Mouse (Mus musculus) MN1 (cell line): ENCODE results near the gene Vars2.

Source experiments
- DNase-seq: peaks from one replicate; pipeline ENCODE4 v3.0.0-alpha.2; 2016; ENCODE audit warnings: low spot score

Vars2 gene

GRCm38 (mm10) chr17:35667334-35668065, at the start of gene Vars2:
Gene Vars2 (minus strand): TSS chr17:35667592.
- DNase-seq: peak; percentile 97

GRCm38 (mm10) chr17:35717080-35717479, 49.7 kb upstream of the Vars2 start:
- no peak for DNase-seq

GRCm38 (mm10) chr17:35716114-35716513, 48.7 kb upstream of the Vars2 start:
- no peak for DNase-seq

DNA sequence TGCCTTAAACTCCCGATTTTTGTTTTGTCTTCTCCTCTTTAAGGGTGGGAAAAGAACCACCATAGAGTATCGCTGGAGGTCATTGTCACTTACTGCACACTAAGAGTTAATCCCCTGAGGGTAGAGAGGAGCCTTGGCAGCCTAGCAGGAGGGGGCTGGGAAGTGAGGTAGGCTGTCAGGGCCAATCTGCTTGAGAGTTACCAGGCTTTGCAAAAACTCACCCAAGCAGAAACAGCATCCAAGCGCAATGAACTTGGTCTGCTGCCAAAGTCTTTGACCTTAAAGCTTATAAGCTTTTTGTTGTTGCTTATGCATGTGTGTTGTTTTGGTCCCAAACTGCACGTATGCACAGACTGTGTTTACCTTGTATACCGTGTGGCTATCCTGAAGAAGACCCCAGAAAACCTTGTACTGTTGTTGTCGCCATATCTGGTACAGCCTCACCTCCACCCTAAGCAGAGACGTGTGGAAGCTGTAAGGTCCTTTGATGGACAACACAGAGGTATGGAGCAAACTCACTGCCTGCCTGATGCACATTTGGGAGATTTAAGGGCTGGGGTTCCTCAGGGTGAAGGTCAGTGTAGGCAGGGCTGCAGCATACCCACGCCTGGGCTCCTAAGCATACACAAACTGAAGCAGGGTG, 43.4 kb upstream of the Vars2 start:
- DNase-seq: peak; percentile 90

DNA sequence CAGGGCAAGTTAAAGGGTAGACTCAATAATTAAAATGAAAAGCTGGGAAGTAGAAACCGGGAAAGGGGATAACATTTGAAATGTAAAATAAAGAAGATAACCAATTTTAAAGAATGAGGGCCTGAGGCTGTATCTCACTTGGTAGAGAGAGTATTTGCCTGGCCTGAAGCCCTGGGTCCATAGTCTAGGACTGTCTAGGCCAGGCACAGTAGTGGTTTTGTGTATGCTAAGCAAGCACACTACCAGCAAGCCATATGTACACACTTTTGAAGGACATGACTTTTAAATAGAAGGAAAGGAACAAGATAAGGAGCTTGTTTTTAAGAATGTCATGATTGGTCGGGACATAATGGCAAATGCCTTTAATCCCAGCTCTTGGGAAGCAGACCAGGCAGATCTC, 41.2 kb upstream of the Vars2 start:
- no peak for DNase-seq

- DNase-seq: no peak
Observed at GRCm38 (mm10) chr17:35707929-35708328, 40.5 kb upstream of the Vars2 start.

GRCm38 (mm10) chr17:35705836-35706235, 38.4 kb upstream of the Vars2 start:
- peak; percentile 64 for DNase-seq

- peak; percentile 64 for DNase-seq
Observed at GRCm38 (mm10) chr17:35704621-35705464, 37.5 kb upstream of the Vars2 start, which contains the start of gene Ddr1. Gene Ddr1 (minus strand): TSS chr17:35704621.

DNA sequence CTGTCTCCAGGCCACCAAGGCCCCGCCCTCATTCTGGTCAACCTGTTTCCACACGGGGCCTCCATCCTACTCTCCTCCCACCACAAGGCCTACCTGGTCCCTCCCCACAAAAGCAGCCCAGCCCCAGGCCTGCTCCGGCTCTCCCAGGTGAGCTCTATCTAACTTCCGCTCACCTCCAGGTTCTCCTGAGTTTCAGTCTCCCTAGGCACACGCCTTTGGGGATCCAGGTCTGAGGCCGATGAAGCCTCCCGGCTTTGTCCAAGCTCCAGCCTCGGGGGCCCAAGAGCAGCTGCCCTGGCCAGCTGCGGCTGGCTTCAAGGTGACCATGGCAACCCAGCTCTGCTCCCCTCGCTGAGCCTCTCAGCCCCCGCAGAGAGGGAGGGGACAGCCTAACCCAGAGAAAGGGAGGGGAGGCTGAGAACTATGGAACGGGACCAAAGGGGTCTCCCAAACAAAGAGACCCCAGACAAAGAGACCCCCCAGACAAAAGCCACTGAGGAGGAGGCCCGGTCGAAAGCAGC, 36.4 kb upstream of the Vars2 start:
- DNase-seq: peak; percentile 70

GRCm38 (mm10) chr17:35703065-35703464, 35.7 kb upstream of the Vars2 start:
- no peak for DNase-seq

DNA sequence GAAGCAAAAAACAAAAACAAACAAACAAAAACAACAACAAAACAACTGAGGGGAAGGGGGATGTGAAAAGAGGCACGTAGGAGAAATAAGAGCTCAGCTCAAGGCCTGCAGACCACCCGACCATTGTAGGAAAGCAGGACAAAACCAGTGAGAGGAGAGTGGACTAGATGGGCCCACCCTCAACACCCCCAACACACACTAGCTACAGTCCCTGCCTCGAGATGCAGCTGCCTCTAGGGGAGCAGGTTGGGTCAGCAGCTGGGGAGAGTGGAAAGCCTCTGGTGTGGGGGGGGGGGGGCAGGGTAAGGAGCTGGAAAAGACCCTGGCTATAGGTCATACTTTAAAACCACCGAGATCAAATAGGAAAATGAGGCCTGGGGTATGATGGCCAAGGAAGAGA, 35.2 kb upstream of the Vars2 start:
- DNase-seq: no peak

DNA sequence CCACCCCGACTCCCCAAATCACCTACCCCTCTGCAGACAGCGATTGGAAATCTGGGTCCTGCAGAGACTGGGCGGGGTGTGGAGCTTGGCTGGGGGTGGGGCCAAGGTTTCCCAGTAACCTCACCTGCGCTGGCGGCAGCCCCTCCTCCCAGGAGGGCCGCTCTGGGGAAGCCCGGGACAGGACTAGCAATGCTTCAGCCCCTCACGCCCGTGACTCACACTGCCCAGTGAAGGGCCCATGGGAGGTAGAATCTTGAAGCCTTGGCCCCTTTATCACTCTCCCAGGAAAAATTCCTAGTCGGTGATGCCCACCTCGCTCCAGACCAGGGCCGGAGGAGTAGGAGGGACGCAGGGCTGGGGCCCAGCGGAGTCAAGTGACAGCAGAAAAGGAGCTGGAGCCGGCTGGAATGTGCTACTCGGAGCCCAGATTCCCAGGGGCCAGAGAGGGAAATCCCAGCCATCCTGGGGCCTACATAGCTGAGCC, 34.6 kb upstream of the Vars2 start:
- peak; percentile 71 for DNase-seq

DNA sequence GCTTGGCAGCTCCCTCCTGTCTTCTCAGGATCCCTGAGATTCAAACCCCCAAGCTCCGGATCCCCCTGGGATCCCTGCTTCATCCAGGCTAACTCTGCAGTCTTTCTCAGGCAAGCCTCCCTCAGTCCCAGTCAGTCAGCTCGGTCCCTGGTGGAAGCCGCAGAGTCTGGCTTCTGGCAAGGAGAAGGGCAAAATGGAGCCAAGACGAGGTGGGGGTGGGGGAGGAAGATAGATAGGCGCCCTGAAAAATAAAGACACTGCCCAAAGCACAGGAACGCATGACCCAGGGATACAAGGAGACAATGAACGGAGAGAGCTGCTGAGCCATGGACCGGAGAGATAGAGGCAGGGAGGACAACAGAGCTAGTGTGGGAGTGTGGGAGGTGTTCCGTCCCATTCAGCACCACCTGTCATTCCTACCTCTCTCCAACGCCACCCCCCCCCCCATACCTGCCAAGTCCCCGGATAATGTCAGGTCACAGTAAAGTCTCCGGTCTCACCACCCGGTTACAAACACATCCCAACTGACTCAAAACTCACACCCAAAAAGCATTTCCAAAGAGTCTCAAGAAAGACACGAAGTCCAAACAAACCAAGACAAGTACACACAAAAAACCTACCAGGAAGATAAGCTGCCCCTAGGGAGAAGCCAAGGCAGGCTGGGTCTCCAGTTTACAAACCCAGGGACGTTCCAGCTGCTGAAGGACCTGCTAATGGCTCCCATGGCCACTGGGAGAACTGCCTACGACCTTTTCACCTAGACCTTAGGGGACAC, 34.0 kb upstream of the Vars2 start:
- DNase-seq: peak; percentile 64

DNA sequence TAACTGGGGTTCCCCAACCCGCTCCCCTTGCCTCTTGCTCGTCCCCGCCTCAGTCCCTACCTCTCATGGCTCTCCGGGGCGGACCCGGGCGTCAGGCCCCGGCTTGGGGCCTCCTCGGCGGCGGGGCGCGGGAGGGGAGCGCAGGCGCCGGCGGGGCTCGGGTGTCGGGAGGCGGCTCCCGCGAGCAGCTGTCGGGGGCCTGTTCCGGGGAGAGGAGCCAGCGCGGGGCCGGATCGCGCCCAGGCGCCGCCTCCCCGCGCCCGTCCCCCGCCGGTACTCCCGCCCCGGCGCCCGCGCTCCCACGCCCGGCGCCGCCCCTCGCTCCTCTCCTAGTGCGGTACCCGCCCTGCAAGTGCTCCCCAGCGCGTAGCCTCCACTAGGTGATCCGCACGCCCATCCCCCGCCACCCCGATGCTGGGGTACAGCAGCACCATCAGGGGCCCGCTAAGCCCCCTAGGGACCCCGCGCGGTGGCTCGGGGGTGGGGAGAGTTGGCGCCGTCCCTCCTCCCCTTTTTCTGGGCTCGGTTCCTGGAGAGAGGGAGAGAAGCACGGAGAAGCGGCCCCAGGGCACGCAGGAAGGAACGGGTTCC, 33.1 kb upstream of the Vars2 start:
- peak; percentile 72 for DNase-seq

DNA sequence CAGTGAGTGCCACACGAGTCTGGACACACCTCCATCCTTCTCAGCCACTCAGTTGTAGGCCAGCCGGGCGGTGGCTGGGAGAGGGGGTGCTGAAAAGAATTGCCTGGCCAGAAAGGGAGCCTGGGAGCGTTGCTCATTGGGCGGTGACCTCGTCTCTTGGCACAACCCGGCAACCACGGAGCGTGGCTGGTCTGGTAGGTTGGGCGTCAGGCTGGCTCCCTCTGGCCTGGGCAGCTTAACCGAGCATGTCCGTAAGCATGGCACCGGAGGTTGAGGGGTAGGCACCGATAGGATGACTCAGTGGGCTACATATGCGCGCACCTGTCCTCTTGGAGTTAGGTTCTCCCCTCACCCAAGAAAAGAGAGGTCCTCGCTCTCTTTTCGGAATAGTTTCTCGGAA, 32.5 kb upstream of the Vars2 start:
- peak; percentile 92 for DNase-seq

DNA sequence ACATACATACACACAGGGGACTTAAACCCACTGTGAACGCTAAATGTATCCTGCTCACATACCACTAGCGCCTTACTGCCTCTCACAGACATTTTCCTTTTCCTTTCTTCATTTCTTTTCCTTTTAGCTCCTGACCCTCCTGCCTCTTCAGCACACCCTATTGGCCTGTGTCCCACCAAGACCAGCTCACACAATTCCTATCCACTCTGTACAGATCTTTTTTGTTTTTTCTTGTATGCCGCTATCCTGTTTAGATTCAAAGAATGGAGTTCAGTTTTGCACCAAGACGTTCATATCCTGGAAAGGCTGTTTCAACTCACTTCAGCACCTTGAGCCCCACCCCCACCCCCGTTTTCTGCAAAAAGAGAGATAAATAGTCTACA, 31.1 kb upstream of the Vars2 start:
- DNase-seq: no peak

- DNase-seq: peak; percentile 90
Observed at GRCm38 (mm10) chr17:35697759-35698500, 30.5 kb upstream of the Vars2 start.

DNA sequence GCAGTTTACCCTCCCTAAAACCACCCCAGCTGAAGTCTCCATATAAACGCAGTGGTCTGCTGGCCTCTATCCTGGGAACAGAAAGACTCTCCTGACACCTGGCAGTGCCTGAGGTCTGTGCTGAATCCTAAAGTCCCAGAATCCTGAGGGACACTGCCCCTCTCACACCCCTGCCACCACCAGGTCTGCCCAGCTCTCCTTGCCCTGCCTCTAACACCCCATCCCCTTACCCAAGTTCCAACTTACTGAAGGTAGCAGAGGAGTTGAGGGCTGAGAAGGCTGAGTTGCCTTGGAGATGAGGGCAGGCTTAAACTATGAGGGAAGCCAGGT, 30.0 kb upstream of the Vars2 start:
- DNase-seq: no peak

DNA sequence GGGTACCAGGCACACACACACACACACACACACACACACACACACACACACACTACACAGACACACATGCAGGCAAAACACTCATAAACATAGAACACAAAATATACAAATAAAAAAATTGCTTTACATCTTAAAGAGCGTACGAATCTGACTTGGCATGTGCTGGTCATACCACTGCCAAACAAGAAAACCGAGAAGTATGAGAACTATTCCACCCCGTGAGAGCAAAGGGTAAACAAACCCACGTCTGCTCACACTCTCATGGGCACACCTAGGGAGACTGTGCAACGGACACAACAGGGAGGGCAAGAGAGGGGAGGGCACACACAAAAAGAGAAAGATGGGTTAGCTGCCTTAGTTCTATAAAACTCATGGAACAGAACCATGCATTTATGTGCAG, 29.3 kb upstream of the Vars2 start:
- DNase-seq: no peak

GRCm38 (mm10) chr17:35695289-35695688, 27.9 kb upstream of the Vars2 start:
- DNase-seq: peak; percentile 40

GRCm38 (mm10) chr17:35693906-35694305, 26.5 kb upstream of the Vars2 start:
- no peak for DNase-seq
